Mouse (Mus musculus) spleen, postnatal 4 days (tissue): ENCODE data around the gene Gm21969.

Experiments used
- DNase-seq, 2 experiments: peaks; one replicate each; pipeline ENCODE4 v3.0.0; 2022; ENCODE audit warnings: low spot score in 2 of 2

Gene Gm21969

GRCm38 (mm10) chr4:139653238-139653637 lies 50.3 kb downstream of the Gm21969 start, which contains the start of gene Tas1r2:
Gene Tas1r2, plus strand, starts transcription at chr4:139653538.
- DNase-seq = no peak

GRCm38 (mm10) chr4:139661897-139662296 lies 58.9 kb downstream of the Gm21969 start:
- no peak for DNase-seq

- no peak for DNase-seq
These were observed 64.6 kb downstream of the Gm21969 start for GRCm38 (mm10) chr4:139667632-139668031.

DNA sequence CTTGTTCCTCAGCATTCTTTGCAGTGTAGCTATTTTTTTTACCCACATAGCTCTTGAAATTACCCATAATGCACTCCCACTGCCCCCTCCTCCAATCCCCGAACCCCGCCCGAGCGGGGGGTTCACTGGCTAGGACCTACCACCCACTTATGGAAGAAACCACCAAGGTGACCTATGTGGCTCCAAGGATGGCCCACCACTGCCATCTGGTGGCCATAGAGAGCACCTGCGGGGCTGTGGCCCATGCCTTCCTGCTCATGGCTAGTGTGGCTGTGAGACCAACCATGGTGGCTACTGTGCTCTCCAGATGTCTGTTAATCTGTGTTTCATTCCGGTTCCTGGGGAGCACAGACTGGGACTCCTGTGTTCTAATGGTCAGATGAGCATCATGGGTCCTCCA lies 66.9 kb downstream of the Gm21969 start:
- peak; percentile 36 to 79 for DNase-seq

- no peak for DNase-seq
These were observed 72.7 kb downstream of the Gm21969 start for GRCm38 (mm10) chr4:139675696-139676095.

GRCm38 (mm10) chr4:139683728-139684638 lies 81.0 kb downstream of the Gm21969 start:
- DNase-seq = peak in 1 of 2 experiments; percentile 66

DNA sequence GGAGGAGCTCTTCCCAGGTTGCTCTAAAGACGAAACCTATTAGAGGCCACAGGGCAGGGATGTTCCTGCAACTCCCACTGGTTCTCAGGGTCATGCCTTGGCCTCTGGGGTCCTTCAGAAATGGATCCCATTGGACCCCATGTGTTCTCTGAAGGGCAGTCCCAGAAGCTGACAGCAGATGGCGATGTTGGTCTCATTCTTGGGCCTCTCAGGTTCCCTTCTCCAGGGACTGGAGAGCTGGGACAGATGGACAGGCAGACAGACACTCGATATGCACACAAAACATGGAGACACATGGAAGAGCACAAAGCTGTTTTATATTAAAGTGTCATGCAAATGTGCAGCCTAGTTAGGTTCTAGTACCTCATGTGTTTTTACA lies 81.6 kb downstream of the Gm21969 start:
- peak; percentile 40 to 75 for DNase-seq

DNA sequence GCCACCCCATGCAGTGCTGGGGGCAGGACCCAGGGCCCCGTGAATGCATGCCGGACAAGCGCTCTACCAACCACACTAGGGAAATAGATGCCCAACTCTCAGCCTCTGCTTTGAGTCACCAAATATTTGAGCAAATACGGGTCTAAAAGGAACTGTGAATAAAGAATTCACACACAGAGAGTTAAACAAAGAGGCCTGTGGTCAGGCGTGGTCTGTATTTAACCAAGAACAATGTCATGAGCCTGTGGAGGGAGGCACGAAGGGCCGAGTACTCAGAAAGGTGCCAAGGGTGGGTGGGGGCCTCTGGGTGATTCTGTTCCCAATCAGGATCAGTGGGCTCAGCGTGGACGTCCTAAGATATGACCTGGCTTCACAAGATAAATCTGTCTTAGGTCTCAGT lies 85.1 kb downstream of the Gm21969 start:
- DNase-seq = no peak

- no peak for DNase-seq
These were observed 86.8 kb downstream of the Gm21969 start for GRCm38 (mm10) chr4:139689627-139690269.

- no peak for DNase-seq
These were observed 90.3 kb downstream of the Gm21969 start for GRCm38 (mm10) chr4:139693315-139693714.

- no peak for DNase-seq
These were observed 94.8 kb downstream of the Gm21969 start for GRCm38 (mm10) chr4:139697755-139698154.

GRCm38 (mm10) chr4:139698602-139699001 lies 95.6 kb downstream of the Gm21969 start:
- DNase-seq = no peak

DNA sequence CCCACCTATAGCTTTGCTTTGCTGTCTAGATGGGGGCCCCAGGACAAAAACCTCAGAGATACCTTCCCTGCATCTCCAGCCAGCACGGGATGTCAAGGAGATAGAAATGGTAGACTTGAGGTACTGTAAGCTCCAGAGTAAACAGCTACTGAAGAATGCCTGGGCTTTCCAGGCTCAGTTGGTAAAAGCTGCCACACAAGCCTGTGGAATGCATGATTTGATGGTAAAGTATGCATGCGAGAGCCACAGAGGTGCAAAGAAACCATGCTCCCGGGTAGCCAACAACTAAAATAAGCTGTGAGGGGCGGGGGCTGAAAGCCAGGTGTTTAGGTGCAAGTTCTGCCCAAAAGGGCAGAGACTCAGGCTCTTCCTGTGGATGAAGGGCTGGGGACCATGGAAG lies 99.9 kb downstream of the Gm21969 start:
- no peak for DNase-seq

- DNase-seq = no peak
These were observed 100.5 kb downstream of the Gm21969 start for GRCm38 (mm10) chr4:139703468-139703867.

DNA sequence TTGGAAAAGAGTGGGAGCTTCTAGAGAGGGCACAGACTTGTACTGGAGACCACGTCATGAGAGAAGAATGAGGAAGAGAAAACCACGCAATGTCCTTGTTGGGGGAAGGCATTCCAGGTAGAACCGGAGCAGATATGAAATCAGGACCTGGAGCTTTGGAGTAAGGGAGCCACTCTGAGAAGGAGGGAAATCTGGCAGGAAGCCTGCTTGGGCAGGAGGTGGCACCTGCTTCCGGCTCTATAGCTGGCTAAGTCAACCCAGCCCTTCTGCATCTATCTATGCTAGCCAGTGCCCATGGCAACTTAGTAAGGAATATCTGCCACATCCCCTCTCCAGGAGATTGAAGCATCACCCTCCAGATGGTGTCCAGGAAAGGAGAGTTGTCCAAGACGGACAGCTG lies 103.0 kb downstream of the Gm21969 start:
- DNase-seq = no peak

GRCm38 (mm10) chr4:139710467-139711334 lies 107.7 kb downstream of the Gm21969 start:
- DNase-seq = no peak
